Comparison of ENCODE assay signal across 8 mouse cellular contexts in the genomic region with DNA sequence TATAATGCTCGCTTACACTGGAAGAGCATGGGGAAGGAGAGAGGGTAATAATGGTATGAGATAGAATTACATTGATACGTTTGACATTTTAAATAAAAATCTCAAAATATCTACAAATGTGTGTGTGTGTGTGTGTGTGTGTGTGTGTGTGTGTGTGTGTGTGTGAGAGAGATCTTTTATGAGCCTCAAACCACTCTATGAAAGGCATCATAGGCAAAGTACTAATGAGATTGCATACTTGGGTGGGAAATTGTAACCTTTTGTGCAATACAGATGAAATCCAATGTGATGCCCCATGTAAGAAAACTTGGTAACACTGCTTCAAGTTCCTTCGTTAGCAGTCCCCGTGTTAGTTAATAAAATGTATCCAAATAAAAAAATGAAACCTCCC. TPM values are rescaled to one million over a fixed set of nuclear protein-coding genes. Genes with fewer than 3 reads are reported as not detected.
DNase-seq lines count a peak whose midpoint lies in the region; ATAC-seq and TF ChIP-seq lines count a peak whose summit lies in the region.

No protein-coding gene starts in this region.

- no peaks in the 10 kb centered on the region for H3K27me3 ChIP-seq in heart, embryonic 10.5 days (ENCODE audit: insufficient read depth, poor library complexity, severe bottlenecking)
- no peaks in the 10 kb centered on the region for H3K27me3 ChIP-seq in C2C12 (ENCODE audit: control insufficient read depth, insufficient read depth, insufficient read length)
- H3K27me3 ChIP-seq in forebrain, embryonic 13.5 days: no peaks in the 10 kb centered on the region
- no peaks in the 10 kb centered on the region for H3K27me3 ChIP-seq in liver, embryonic 13.5 days

- peak overlapping the region; percentile 80 for H3K9ac ChIP-seq in forebrain, embryonic 13.5 days
- peak overlapping the region; percentile 81 for H3K9ac ChIP-seq in liver, embryonic 13.5 days

- peak overlapping the region; percentile 75 for H3K4me2 ChIP-seq in forebrain, embryonic 13.5 days
- H3K4me2 ChIP-seq in liver, embryonic 13.5 days: peak overlapping the region; percentile 75

- no peaks in the 10 kb centered on the region for H3K36me3 ChIP-seq in heart, embryonic 10.5 days
- no peaks in the 10 kb centered on the region for H3K36me3 ChIP-seq in C2C12 (ENCODE audit: control insufficient read depth, insufficient read depth)
- H3K36me3 ChIP-seq in forebrain, embryonic 13.5 days (ENCODE audit: poor library complexity, severe bottlenecking): no peaks in the 10 kb centered on the region
- no peaks in the 10 kb centered on the region for H3K36me3 ChIP-seq in liver, embryonic 13.5 days

- no peak overlapping the region for H3ac ChIP-seq in C2C12 (ENCODE audit: control insufficient read depth, insufficient read length, low read depth)

- peak overlapping the region; percentile 91 for H3K27ac ChIP-seq in heart, embryonic 10.5 days
- peak overlapping the region; percentile 68 for H3K27ac ChIP-seq in forebrain, embryonic 13.5 days
- no peak overlapping the region for H3K27ac ChIP-seq in liver, embryonic 13.5 days

- H3K79me3 ChIP-seq in C2C12 (ENCODE audit: low read depth): peaks cover 39% of the 10 kb centered on the region

- TF ChIP-seq CTCF in C2C12 (IDR thresholded peaks at IDR 0.05; ENCODE audit: control insufficient read depth, insufficient read depth, insufficient read length): no peak

- H3K4me1 ChIP-seq in heart, embryonic 10.5 days: peaks cover 8% of the 10 kb centered on the region; the same call in 1 of the 2 replicates
- H3K4me1 ChIP-seq in forebrain, embryonic 13.5 days: peaks cover 12% of the 10 kb centered on the region
- peaks cover 17% of the 10 kb centered on the region for H3K4me1 ChIP-seq in liver, embryonic 13.5 days (replicated peaks)

- no peaks in the 10 kb centered on the region for H3K9me3 ChIP-seq in heart, embryonic 10.5 days
- no peaks in the 10 kb centered on the region for H3K9me3 ChIP-seq in forebrain, embryonic 13.5 days (replicated peaks)
- no peaks in the 10 kb centered on the region for H3K9me3 ChIP-seq in liver, embryonic 13.5 days (replicated peaks)

- H3K4me3 ChIP-seq in heart, embryonic 10.5 days: peak overlapping the region; percentile 83
- peak overlapping the region; percentile 95 for H3K4me3 ChIP-seq in C2C12 (ENCODE audit: insufficient read depth, poor library complexity, severe bottlenecking)
- H3K4me3 ChIP-seq in forebrain, embryonic 13.5 days: peak overlapping the region; percentile 86
- H3K4me3 ChIP-seq in liver, embryonic 13.5 days (replicated peaks): peak overlapping the region; percentile 81

- WGBS in heart, embryonic 10.5 days: 34% methylated on average over 4 of the region's 4 CpGs
- 35% methylated on average over 4 of the region's 4 CpGs for WGBS in forebrain, embryonic 13.5 days
- WGBS in liver, embryonic 13.5 days (ENCODE audit: insufficient replicate concordance): 31% methylated on average over 4 of the region's 4 CpGs

- no peak; the same call in 1 of the 2 replicates for ATAC-seq in forebrain, embryonic 13.5 days
- ATAC-seq in liver, embryonic 13.5 days (ENCODE audit: low read depth): peak; percentile 13; the same call in 1 of the 2 replicates
- ATAC-seq in granulocyte monocyte progenitor cell, adult 5-6 weeks (replicated peaks; ENCODE audit: poor library complexity, severe bottlenecking): no peak

- intact Hi-C loops in heart, postnatal 25 days (cut with DNase I): loop anchor here (5.0 kb wide), 2 partner anchors 46 to 64 kb away; a partner anchor contains a TSS

- no peak for DNase-seq in heart, embryonic 10.5 days (ENCODE audit: low spot score)
- no peak for DNase-seq in heart, postnatal 25 days (ENCODE audit: low spot score)
- DNase-seq in liver, embryonic 13.5 days: no peak
- no peak for DNase-seq in layer of hippocampus, adult 9-10 months (ENCODE audit: low spot score)
- no peak for DNase-seq in right cerebral cortex, postnatal 36 days (ENCODE audit: low spot score in 2 of 2)

- H3K79me2 ChIP-seq in C2C12 (ENCODE audit: control insufficient read depth, insufficient read depth): peaks cover 47% of the 10 kb centered on the region

TF ChIP-seq in C2C12, 6 proteins besides CTCF, POLR2A, EP300 and RAD21:
- TF ChIP-seq USF1 (IDR thresholded peaks at IDR 0.05; ENCODE audit: low read depth): no peak
- TF ChIP-seq CEBPB (IDR thresholded peaks at IDR 0.05; ENCODE audit: low read depth): no peak
- no peak for TF ChIP-seq MYOG (IDR thresholded peaks at IDR 0.05; ENCODE audit: control insufficient read depth, extremely low read depth, insufficient read length)
- TF ChIP-seq MAX (IDR thresholded peaks at IDR 0.05): no peak
- TF ChIP-seq MYOD1 (IDR thresholded peaks at IDR 0.05; ENCODE audit: control insufficient read depth, insufficient read length, low read depth): no peak
- TF ChIP-seq FOSL1 (IDR thresholded peaks at IDR 0.05; ENCODE audit: insufficient read depth, low read length, poor library complexity, severe bottlenecking): no peak

RNA-seq across cellular contexts. Expression of a gene that starts 0.3 kb away (rescaled TPM):
- polyA plus RNA-seq in heart, embryonic 10.5 days (2016; fragmentation: Nextera tagmentation; extraction: Ambion mirVana): 33.0 and 38.2 TPM in 2 replicates
- total RNA-seq in heart, postnatal 25 days (2021): 10 to 100 TPM; 42.5 to 43.6 TPM
- polyA plus RNA-seq in C2C12 (2012; fragmentation: generic; extraction: Trizol): 9.2 TPM
- 39.5 and 40.5 TPM in 2 replicates for polyA plus RNA-seq in forebrain, embryonic 13.5 days (2015; fragmentation: Nextera tagmentation; extraction: Ambion mirVana)
- 16.3 and 18.3 TPM in 2 replicates for polyA plus RNA-seq in liver, embryonic 13.5 days (2015; fragmentation: Nextera tagmentation; extraction: Ambion mirVana)
- total RNA-seq in granulocyte monocyte progenitor cell, adult 5-6 weeks (2014; fragmentation: Nextera tagmentation): 26.1 and 41.5 TPM in 2 replicates
- 35.6 and 46.6 TPM in 2 replicates for total RNA-seq in granulocyte monocyte progenitor cell, adult 5-6 weeks (2017)

RNA-seq across cellular contexts. Expression of a gene that starts 0.3 kb away (rescaled TPM):
- 34.4 and 36.2 TPM in 2 replicates for polyA plus RNA-seq in heart, embryonic 10.5 days (2016; fragmentation: Nextera tagmentation; extraction: Ambion mirVana)
- 10 to 100 TPM; 42.3 to 46.7 TPM for total RNA-seq in heart, postnatal 25 days (2021)
- polyA plus RNA-seq in C2C12 (2012; fragmentation: generic; extraction: Trizol): 30.2 TPM
- 25.8 and 27.8 TPM in 2 replicates for polyA plus RNA-seq in forebrain, embryonic 13.5 days (2015; fragmentation: Nextera tagmentation; extraction: Ambion mirVana)
- polyA plus RNA-seq in liver, embryonic 13.5 days (2015; fragmentation: Nextera tagmentation; extraction: Ambion mirVana): 13.2 and 15.8 TPM in 2 replicates
- 7.9 and 13.8 TPM in 2 replicates for total RNA-seq in granulocyte monocyte progenitor cell, adult 5-6 weeks (2014; fragmentation: Nextera tagmentation)
- total RNA-seq in granulocyte monocyte progenitor cell, adult 5-6 weeks (2017): 33.1 and 34.2 TPM in 2 replicates

RNA-seq across cellular contexts. Expression of a gene that starts 35.2 kb away (rescaled TPM):
- 0.36 and 0.37 TPM in 2 replicates for polyA plus RNA-seq in heart, embryonic 10.5 days (2016; fragmentation: Nextera tagmentation; extraction: Ambion mirVana)
- under 1 TPM in 1 of 2 experiments, not detected in 1; 0.11 TPM for total RNA-seq in heart, postnatal 25 days (2021)
- 0.04 TPM for polyA plus RNA-seq in C2C12 (2012; fragmentation: generic; extraction: Trizol)
- polyA plus RNA-seq in forebrain, embryonic 13.5 days (2015; fragmentation: Nextera tagmentation; extraction: Ambion mirVana): 0.38 and 0.59 TPM in 2 replicates
- polyA plus RNA-seq in liver, embryonic 13.5 days (2015; fragmentation: Nextera tagmentation; extraction: Ambion mirVana): not detected in 2 replicates
- total RNA-seq in granulocyte monocyte progenitor cell, adult 5-6 weeks (2014; fragmentation: Nextera tagmentation): not detected in 2 replicates
- not detected in 2 replicates for total RNA-seq in granulocyte monocyte progenitor cell, adult 5-6 weeks (2017)

RNA-seq across cellular contexts. Expression of a gene that starts 48.1 kb away (rescaled TPM):
- polyA plus RNA-seq in heart, embryonic 10.5 days (2016; fragmentation: Nextera tagmentation; extraction: Ambion mirVana): 94.2 and 106 TPM in 2 replicates
- total RNA-seq in heart, postnatal 25 days (2021): 10 to 100 TPM; 57.0 to 61.5 TPM
- 88.4 TPM for polyA plus RNA-seq in C2C12 (2012; fragmentation: generic; extraction: Trizol)
- polyA plus RNA-seq in forebrain, embryonic 13.5 days (2015; fragmentation: Nextera tagmentation; extraction: Ambion mirVana): 137 and 152 TPM in 2 replicates
- polyA plus RNA-seq in liver, embryonic 13.5 days (2015; fragmentation: Nextera tagmentation; extraction: Ambion mirVana): 91.0 and 95.5 TPM in 2 replicates
- 80.9 and 149 TPM in 2 replicates for total RNA-seq in granulocyte monocyte progenitor cell, adult 5-6 weeks (2014; fragmentation: Nextera tagmentation)
- 137 and 190 TPM in 2 replicates for total RNA-seq in granulocyte monocyte progenitor cell, adult 5-6 weeks (2017)
